Mouse (Mus musculus) lung, postnatal 10 days (tissue): ENCODE data around the gene Ovch2.
A peak's percentile ranks its signal among the peaks of the same experiment; 100 is the strongest.

Source experiments
- DNase-seq: peaks from one replicate; pipeline ENCODE4 v3.0.0; 2021

Ovch2 gene

DNA sequence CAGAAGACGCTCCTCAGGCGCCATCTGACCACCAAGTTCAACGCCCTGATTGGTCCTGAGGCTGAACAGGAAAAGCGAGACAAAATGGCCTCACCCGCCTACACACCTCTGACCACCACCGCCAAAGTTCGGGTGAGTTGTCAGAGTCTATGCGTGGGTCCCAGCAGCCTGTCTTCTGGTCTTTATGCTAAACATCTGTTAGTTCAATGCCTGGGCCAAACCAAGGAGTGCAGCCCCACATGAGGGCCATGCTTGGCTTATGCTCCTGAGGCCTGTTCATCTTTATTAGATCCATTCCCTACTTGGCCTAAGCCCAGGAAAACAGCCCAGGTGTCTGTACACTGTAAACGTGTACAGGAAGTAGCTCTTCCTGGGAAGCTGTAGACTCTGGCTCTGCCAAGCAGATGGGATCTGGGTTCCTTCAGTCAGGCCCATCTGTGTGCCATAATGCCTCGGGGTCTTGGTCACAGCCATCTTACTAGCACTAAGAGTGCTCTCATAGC lies 58.0 kb downstream of the Ovch2 start:
- no peak for DNase-seq

DNA sequence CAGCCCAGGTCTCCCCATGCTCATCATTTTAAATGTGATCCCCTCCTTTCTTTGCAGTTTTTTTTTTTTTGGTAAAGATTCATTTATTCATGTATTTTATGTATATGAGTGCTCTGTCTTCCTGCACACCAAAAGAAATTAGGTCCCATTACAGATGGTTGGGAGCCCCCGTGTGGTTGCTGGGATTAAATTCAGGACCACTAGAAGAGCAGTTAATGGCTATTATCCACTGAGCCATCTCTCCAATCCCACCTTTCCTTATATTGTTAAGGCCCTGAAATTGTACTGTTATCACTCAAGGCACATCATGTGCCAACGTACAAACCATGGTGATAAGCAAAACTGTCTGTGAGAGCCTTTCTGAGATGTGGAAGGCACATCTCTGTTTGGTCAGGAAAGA lies 62.3 kb downstream of the Ovch2 start:
- DNase-seq: peak; percentile 19

GRCm38 (mm10) chr7:107733162-107733561 lies 67.8 kb downstream of the Ovch2 start:
- no peak for DNase-seq
